Mouse (Mus musculus) ovary, postnatal 10 days (tissue): ENCODE measurements around the gene Mier2.

Experiments
- DNase-seq: peaks from one replicate; pipeline ENCODE4 v3.0.0; 2022; ENCODE audit warnings: low spot score

Gene Mier2

DNA sequence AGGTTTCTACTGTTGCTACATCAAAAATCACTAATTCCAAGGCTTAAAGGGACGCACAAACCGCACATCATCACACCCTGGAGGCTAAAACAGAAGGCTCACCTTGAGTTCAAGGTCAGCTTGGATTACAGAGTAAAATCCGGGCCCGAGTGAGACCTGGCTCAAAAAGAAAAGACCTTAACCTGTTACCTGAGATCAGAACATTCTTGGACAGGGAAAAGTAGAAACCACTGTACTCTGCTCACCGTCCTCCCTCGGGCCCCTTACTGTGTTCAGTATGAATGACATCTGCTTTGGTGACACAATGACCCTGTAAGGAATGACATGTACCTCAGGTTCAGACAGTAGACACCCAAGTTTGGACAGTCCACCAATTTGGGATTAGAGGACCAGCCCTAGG, 19.8 kb upstream of the Mier2 start:
- DNase-seq, result no peak

DNA sequence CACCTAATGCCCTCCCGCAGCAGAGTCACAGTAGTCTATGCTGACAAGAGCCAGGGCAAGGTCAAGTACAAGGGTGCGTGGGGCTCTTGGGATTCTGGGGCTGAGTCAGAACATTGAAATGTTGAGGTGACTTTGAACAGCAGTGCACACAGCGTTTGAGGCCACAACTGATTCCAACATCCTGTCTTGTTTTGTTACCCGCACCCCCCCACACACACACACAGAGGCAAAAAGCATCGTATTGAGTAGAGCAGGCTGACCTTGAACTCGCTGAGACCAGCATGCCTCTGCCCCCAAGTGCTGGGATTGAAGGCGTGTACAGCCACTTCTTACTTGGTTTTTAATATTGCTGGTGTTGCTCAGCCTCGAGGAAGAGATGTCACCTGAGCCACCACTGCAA, 19.4 kb upstream of the Mier2 start:
- DNase-seq, result no peak

DNA sequence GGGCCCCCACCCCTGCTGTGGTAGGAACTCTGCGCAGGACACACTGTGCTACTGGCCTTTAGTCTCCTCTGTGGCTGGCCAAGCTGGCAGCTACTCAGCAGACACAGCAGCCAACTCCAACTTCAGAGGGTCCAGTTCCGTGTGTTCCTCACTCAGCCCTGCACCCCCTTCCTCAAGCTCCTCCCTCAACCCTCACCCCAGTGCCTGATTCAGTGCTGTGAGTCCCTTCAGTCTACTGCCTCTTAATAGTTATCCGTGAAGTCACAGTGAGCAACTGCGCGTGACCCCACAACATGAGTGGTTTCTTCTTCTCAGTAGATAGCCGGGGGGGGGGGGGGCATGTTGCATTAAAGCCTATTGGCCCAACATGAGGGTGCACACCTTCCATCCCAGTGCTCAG, 18.6 kb upstream of the Mier2 start:
- no peak for DNase-seq

DNA sequence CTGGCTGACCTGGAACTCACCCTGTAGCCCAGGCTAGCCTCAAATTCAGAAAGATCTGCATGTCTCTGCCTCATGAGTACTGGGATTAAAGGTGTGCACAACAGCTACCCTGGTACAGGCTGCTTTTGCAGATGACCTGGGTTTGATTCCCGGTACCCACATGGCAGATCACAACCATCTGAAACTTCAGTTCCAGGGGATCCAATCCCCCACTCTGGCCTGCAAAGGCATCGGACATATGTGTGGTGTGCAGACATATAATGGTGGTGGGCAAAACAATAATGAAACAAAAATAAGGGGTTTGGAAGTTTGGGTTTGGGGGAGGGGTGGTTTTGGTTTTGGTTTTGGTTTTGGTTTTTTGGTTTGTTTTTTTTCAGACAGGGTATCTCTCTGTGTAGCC, 16.3 kb upstream of the Mier2 start:
- no peak for DNase-seq

DNA sequence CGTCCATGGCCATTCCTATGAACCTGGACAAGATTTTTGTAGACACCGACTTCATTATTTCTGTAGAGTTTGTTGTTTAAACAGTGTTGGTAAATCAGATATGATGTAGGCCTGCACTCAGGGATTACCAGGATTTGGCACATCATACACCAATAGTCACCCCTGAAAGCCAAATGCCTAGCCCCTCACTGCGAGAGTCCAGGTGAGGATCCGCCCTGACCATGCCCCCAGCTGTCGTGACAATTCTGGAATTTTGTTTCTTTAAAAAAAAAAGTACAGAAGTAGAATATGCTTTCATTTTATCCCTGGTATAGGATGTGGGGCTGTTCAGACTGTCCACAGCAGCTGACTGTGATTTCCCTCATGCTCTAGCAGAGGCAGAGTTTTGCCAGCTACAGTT, 14.9 kb upstream of the Mier2 start:
- DNase-seq, result no peak

DNA sequence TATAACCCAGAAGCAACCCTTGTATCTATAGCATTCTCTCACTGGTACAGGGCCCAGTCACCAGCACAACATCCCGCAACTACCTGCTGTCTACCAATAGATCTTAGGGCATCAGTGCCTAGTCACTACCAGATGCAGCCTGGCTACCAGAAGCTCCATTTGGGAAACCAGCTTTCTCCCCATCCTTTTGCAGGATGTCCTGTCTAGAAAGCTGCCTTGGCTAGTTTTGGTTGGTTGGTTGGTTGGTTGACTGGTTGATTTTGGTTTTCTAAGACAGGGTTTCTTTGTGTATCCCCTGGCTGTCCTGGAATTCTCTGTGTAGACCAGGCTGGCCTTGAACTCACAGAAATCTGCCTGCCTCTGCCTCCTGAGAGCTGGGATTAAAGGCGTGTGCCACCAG, 4.7 kb upstream of the Mier2 start:
- DNase-seq, result no peak

DNA sequence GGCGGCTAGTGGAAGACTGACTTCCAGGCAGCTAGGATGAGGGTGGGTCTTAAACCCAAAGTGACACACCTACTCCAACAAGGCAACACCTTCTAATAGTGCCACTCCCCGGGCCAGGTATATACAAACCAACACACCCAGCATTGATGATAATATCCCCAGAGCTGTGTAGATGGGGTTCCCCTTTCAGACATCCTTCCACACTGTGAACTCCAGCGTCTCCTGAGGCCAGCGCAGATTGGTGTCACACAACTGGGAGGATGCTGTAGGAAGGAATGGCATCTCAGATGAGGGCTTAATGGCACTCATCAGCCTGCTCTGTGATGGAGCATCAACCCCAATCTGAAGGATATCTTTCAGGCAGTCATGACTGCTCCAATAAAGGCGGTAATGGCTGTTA, 2.5 kb upstream of the Mier2 start:
- DNase-seq, result no peak

DNA sequence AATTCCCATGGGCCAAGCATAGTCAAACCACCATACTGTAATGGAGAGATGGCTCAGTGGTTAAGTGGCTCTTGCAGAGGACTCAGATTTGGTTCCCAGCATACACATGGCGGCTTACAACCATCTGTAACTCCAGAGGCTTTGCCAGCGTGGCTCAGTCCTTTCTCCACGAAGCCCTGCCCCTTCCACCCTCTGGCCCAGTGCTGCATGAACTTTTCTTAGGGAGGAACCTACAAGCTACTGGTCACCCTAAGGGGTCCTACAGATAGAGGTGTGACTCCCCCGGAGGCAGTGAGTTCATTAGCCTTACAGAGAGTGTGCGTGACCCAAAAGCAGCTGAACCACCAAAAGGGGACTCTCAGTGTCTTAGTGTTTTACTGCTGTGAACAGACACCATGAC, 2.0 kb upstream of the Mier2 start:
- no peak for DNase-seq

DNA sequence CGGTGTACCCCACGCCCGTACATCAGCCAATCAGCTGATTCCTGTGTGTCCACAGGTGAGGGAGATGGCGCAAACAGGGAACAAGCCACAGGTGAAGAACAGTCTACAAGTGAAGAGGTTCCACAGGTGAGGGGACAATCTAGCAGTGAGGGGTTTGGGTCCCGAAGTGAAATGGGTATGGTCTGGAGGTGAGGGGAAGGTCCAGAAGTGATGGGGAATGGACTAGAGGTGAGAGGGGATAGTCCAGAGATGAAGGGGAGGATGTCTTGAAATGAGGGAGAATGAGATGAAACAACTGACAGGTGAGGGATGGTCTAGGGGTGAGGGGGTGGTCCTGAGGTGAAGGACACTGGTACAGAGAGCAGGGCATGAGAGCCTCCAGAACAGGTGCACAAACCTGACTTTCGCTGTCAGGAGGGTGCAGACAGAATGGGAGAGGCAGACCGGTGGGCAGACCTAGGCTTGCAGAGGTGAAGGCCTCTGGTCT, 282 bp upstream of the Mier2 start:
- DNase-seq, result no peak

DNA sequence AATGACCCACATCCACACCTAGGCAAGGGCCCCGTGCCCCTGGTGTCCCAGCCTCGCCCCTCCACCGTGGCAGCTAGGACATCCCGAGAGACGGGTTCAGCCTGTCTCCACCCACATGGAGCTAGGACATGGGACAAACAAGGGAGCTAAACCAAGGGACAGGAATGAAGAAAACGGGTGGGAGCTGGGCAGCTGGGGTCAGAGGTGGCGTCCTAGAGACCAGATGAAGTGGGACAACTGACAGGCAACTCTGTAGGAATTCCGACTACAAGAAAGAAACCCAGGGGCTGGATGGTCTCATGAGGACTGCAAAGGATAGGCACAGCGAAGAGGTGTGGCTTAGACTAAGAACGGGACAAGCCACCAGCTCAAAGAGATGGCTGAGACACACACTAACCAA, 1.3 kb downstream of the Mier2 start:
- DNase-seq, result no peak

DNA sequence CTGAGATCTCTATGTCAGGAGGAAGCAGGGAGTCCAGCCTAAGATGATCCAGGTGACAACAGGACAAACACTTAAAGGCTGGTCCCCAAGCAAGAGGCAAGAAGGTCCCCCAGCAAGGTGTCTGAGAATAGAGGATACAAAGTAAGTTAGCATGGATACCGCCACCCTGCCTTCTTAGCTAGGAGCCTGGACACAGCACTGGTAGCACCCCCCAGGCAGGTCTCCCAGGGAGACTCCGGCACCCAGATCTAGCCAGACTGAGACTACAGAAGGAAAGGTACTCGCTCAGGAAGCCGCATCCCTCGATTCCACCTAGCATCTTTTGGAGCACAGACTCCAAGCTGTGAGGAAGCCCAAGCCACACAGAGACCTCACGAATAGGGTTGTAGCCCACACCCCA, 1.8 kb downstream of the Mier2 start:
- DNase-seq, result no peak

DNA sequence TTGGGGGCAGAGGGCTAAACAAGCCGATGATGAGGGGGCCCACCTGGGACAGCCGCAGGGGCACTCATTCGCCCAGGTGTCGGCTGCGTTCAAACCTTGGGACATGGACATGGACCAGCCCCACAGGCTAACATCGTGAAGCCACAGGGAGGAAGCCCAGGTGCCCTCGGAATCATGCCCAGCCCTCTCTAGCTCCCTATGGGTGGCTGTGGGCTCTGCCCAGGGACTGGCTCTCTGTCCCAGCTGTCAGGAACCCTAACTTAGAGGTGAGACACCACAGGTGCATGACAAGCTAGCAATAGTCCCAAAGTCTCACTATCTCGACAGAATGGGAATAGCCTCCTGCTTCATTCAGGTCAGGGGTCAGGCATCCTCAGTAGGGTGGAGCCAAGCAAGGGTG, 2.5 kb downstream of the Mier2 start:
- DNase-seq, result no peak

DNA sequence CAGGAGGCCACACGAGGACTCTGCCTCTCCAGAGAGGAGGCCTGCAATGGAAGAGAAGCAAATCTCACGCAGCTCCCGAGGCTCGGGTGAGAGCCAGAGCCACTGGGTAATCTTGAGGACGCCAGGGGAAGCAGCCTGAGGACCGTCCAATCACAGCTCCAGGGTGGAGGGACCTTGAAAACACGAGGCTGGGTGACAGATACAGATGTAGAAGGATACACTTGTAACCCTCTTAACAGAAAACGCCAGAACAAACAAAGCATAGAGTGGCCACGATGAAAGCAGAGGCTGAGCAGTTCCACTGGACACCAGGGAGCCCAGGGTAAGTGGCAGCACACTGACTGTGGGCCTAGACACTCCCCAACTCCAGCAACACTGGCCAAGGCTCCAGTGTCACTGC, 4.6 kb downstream of the Mier2 start:
- no peak for DNase-seq

DNA sequence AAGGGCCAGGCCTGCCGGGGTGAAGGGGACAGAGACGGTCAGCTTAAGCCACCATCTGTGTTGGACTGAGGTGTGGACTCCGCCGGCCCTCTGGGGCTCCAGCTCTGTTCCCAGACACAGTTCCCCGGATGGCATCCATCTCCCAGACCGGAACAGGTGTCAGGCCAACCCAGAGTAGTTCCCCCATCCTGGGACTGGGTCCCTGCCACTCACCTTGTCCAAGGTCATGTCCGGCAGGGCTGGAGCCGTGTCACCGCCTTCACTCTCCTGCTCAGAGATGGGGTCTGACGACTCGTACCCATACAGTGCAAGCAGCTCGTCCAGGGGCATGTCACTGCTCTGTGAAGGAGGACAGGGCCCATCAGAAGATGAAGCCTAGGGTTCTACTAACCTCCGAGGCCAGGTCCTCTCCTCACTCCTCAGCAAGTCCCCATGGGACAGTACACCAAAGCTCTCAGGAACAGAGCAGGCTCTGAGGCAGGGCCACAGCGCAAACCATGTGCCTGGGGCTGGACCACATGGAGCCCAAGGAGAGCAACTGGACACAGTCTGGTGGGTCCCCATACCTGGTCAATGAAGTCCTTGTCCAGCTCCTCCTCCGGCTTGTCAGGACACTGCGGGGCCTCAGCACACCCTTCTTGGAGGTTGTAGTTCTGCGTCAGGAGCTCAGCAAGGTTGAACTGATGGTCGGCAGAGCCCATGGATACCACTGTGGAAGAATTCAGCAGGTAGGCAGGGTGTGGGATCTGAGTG, 5.9 kb downstream of the Mier2 start:
- DNase-seq, result no peak

DNA sequence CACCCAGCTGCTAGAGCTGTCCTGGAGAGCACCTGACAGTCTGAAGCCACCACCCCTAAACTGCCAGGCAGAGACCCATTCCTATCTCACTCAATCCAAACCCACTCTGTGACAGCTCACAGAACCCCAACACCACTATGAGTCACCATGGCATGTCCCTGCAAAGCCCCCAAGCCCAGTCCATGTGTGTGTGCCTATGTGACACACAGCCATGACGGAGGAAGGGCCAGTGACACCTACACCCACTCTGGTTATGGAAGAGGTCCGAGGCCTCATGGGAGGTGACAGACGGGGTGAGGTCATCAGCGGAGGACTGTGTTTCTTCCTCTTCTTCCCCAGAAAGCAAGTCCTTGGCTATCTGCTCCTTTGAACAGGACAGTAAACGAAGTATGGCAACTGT, 6.5 kb downstream of the Mier2 start:
- no peak for DNase-seq

DNA sequence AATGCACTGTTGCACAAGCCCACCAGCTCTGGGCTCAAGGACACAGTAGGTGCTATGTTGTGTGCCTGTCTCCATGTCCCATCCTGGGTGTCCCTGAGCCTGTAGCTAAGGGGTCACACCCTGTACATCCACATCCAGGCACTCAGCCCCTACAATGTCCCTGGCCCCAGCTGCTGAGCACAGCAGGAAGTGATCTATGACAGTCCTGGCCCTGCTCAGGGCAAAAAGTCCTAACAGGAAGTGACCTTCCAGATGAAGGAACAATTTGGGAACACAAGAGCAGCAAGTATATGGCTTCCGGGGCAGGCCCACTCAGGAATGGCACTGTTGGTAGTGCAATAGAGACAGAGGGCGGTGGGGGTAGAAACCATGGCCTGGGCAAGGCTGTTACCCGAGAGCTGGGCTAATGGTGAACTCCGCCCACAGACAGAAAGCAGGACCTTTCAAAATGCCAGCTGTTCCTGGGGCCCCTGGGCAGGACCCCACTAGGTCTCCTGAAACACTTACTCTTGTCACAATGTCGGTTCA, 7.8 kb downstream of the Mier2 start:
- no peak for DNase-seq

DNA sequence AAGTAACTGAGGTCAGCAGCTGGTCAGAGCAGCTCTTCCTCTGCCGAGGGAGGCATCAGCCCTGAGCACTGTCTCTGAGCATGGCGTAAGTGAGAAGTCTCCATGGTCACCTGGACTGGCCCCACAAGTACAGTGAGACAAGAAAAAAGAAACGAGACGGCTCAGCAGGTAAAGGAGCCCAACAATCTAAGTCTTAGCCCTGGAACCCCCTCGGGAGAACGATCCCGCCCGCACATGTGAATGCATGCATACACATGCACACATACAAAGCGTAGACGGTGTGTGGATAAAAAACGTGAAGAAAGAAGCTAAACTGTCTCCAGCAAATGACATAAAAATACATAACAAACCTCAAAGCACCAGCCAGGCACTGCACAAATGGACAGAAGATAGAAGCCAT, 8.5 kb downstream of the Mier2 start:
- no peak for DNase-seq

DNA sequence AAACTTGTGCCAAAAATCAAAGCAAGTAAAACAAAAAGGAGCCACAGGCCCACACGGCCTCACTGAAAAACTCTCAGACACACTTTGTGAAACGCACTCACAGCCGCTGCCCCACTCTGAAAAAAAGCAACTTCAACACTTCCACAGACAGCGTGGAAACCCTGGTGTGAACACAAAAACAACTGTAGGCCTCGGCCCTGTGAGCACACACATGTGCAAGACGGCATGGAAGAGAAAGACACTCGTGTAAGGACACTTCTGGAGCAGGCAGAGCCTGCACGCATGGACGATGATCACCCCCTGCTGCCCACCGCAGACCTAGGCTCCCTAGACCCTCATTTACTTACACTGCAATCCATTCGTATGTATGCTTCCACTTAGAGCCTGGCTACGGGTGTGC, 9.1 kb downstream of the Mier2 start:
- no peak for DNase-seq

DNA sequence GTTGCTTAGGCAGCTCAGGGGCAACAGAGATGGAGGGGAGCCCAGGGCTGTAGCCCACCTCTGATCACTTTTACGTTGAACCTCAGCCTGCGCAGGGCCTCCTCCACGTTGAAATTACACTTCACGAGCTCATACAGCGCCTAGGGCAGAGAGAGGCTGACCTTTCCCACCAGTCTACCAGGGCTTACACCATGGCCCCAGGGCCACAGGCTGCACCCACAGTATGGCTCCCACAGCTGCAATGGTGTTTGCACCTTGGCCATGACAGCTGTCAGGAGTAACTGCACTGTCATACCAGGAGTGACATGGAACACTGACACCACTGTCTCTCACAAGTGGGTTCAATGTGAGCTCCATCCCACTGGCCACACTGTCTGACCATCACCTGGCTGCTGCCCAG, 10.4 kb downstream of the Mier2 start:
- no peak for DNase-seq

DNA sequence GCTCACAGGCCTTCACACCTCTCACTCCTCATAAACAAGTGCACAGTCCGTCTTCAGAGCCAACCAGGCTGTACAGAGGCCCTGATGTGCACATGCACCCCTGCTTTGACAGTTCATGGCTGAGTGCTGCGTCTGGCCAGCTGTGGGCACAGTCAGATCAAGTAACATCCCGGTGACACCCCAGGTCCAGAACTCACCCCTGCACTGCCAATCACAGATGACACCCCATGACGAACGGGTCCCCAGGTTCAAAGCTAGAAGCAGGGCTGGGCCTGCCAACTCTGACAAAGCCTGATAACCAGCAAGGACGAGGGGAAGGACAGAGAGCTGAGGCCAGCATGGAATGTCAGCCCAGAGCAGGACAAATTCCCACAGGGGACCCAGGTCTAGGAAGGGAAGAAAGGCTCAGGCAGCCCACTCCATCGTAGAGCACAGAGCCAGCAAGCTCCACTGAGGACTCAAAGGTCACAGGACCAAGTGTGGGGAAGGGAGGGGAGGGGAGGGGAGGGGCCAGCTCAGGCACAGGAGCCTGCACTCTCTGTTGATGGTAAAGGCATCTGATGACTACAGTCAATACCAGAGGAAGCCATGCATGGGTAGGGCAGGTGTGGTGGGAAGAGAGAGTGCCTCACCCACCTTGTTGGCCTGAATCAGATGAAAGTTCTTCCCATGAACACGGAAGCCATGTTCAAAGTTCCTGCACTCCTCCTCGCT, 11.0 kb downstream of the Mier2 start:
- DNase-seq, result no peak

DNA sequence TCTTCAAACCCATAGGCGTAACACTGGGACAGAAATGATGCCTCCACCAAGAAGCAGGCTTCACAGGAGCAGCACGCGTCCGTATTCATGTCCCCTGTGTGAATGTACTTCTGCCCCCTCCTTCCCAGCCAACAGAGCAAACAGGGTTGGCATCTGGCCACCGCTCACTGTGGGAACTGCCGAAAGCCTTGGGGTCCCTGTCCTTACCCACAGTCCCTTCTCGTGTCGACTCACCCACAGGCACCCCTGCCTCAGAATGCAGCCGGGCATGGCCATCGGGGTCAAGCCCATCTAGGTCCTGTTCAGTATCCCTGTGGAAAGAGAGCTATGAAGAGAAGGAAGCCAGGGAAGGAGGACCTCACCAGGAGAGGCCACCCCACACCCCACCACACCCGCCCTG, 12.8 kb downstream of the Mier2 start:
- DNase-seq, result no peak

DNA sequence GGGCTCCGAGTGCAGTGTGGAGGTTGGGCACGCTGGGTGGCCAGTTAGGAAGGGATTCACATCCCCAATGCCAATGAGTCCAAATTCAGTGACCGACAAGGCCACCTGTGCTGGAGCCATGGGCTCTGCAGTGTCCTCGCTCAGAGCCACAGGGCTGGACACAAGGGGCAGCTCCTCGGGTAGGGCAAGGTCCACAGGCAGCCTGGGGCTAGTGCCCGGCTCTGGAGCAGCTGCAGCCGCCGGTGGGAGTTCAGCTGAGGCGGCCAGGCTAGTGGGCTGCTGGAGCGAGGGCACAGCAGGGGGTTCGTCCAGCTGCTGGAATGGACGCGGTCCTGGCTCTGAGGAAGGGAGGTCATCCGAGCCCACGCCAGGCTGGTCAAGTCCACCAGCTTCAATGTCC, 13.5 kb downstream of the Mier2 start:
- DNase-seq, result no peak

DNA sequence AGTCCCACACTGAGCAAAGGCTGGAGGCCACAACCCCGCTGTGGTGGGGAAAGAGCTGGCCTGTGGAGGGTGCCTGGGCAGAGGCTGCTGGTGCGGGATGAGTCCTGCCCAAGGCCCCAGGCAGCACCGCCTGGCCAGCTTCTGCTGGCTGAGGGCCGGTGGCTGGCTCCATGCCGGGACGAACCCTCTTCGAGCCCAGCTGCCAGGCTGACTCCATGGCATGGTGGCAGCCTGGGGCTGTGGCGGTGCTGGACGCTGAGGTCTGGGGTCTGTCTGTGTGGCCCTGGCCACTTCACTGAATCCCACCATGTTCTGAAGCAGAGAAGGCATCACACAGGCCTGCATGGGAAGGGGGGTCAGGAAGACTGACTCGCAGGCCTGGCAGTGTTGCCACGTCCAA, 14.3 kb downstream of the Mier2 start:
- no peak for DNase-seq
